Mouse (Mus musculus) T-helper 1 cell (primary cell): Measurements from ENCODE around the gene Fam3b.

Experiments used
- in situ Hi-C: fragments of 300-600 bp; cut with MboI, MseI; formaldehyde crosslinking; loops from one replicate; pipeline ENCODE4 v1.15.1; 2025; ENCODE audit warnings: high pct_unique_total_duplicates

Gene Fam3b

GRCm38 (mm10) chr16:97496026-97496425 is 18.6 kb downstream of the Fam3b start:
- in situ Hi-C loops, result no loop called here

GRCm38 (mm10) chr16:97492369-97492768 is 22.2 kb downstream of the Fam3b start:
- in situ Hi-C loops, result no loop called here

GRCm38 (mm10) chr16:97478655-97479054 is 36.0 kb downstream of the Fam3b start:
- in situ Hi-C loops, result no loop called here

GRCm38 (mm10) chr16:97476524-97476923 is 38.1 kb downstream of the Fam3b start:
- in situ Hi-C loops, result no loop called here

- in situ Hi-C loops, result no loop called here
Observed at GRCm38 (mm10) chr16:97475581-97475980, 39.0 kb downstream of the Fam3b start.

GRCm38 (mm10) chr16:97474671-97475070 is 39.9 kb downstream of the Fam3b start:
- in situ Hi-C loops, result no loop called here

- in situ Hi-C loops, result no loop called here
Observed at GRCm38 (mm10) chr16:97467993-97468791, 46.4 kb downstream of the Fam3b start.

- in situ Hi-C loops, result no loop called here
Observed at GRCm38 (mm10) chr16:97467472-97467871, 47.1 kb downstream of the Fam3b start.

GRCm38 (mm10) chr16:97466182-97466957 is 48.2 kb downstream of the Fam3b start:
- in situ Hi-C loops, result no loop called here

- in situ Hi-C loops, result no loop called here
Observed at GRCm38 (mm10) chr16:97462481-97463181, 52.0 kb downstream of the Fam3b start, which contains the start of gene Mx1. Gene Mx1, minus strand, starts transcription at chr16:97462907.

- in situ Hi-C loops, result no loop called here
Observed at GRCm38 (mm10) chr16:97461271-97461670, 53.3 kb downstream of the Fam3b start.

- in situ Hi-C loops, result no loop called here
Observed at GRCm38 (mm10) chr16:97459831-97460230, 54.8 kb downstream of the Fam3b start.

GRCm38 (mm10) chr16:97447386-97447785 is 67.2 kb downstream of the Fam3b start:
- in situ Hi-C loops, result no loop called here

GRCm38 (mm10) chr16:97443670-97444263 is 70.8 kb downstream of the Fam3b start:
- in situ Hi-C loops, result no loop called here

- in situ Hi-C loops, result no loop called here
Observed at GRCm38 (mm10) chr16:97441967-97442366, 72.6 kb downstream of the Fam3b start.

GRCm38 (mm10) chr16:97438191-97438590 is 76.4 kb downstream of the Fam3b start:
- in situ Hi-C loops, result loop anchor here (5.0 kb wide), 1 partner anchor 149 kb away; no protein-coding TSS in a partner anchor

GRCm38 (mm10) chr16:97437448-97438056 is 77.1 kb downstream of the Fam3b start:
- in situ Hi-C loops, result loop anchor here (5.0 kb wide), 1 partner anchor 150 kb away; no protein-coding TSS in a partner anchor

- in situ Hi-C loops, result no loop called here
Observed at GRCm38 (mm10) chr16:97434206-97434605, 80.4 kb downstream of the Fam3b start.

GRCm38 (mm10) chr16:97431328-97431727 is 83.3 kb downstream of the Fam3b start:
- in situ Hi-C loops, result no loop called here

GRCm38 (mm10) chr16:97430091-97430490 is 84.5 kb downstream of the Fam3b start:
- in situ Hi-C loops, result no loop called here

- in situ Hi-C loops, result no loop called here
Observed at GRCm38 (mm10) chr16:97428026-97428425, 86.6 kb downstream of the Fam3b start.
